10 mouse cellular contexts compared by ENCODE assay signal in the genomic region with DNA sequence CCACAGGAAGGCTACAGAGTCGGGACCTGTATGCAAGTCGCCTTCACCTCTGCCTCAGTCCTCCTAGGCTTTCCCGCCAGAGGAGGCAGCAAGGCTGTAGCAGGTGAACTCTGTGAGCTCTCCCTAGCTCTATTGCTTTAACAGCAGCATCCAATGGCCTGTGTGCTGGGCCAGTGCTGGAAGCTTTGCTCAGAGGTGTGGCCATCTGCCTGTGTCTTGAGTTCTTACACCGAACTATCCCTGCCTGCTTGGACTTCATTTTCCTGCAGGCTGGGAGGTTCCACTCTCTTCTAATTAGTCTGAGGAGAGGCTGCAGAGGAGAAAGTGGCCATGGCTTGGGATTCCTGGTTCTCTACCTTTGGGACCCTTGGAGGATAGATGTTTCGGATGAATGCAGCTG. TPM values are rescaled to one million over a fixed set of nuclear protein-coding genes. Genes with fewer than 3 reads are reported as not detected.
DNase-seq lines count a peak whose midpoint lies in the region; ATAC-seq and TF ChIP-seq lines count a peak whose summit lies in the region.
"Had no signal": no experiment of that assay in that cellular context is flagged by ENCODE, and none has a peak within 500 bp of the region (broad histone marks: within the 10 kb centered on the region; RNA-seq: fewer than 3 reads in every experiment).

No protein-coding gene starts in this region.

- no peak for ATAC-seq in intestine, embryonic 14.5 days (replicated peaks; ENCODE audit: low FRiP score, low TSS enrichment, low read depth)
- ATAC-seq in intestine, postnatal 0 days = no peak
- no peak for ATAC-seq in hindbrain, embryonic 11.5 days (ENCODE audit: low FRiP score)
- no peak for ATAC-seq in midbrain, embryonic 14.5 days (ENCODE audit: low FRiP score, low TSS enrichment)
- ATAC-seq in frontal cortex, adult (ENCODE audit: low TSS enrichment) = no peak

- 0 out of 2 replicates have a peak, but pooled peaks cover 8% of the 10 kb centered on the region for H3K36me3 ChIP-seq in intestine, embryonic 14.5 days (ENCODE audit: control insufficient read depth, insufficient read depth, low read length)
- H3K36me3 ChIP-seq in intestine, postnatal 0 days (ENCODE audit: control insufficient read depth, insufficient read depth) = no peaks in the 10 kb centered on the region
- no peaks in the 10 kb centered on the region for H3K36me3 ChIP-seq in hindbrain, embryonic 11.5 days (ENCODE audit: control insufficient read depth, insufficient read depth, low read length)
- peaks cover 16% of the 10 kb centered on the region for H3K36me3 ChIP-seq in midbrain, embryonic 14.5 days (ENCODE audit: control insufficient read depth, insufficient read depth, low read length)

- DNase-seq in intestine, embryonic 14.5 days (ENCODE audit: low spot score) = no peak
- DNase-seq in embryo, embryonic 11 days = peak; percentile 38
- no peak for DNase-seq in hindbrain, embryonic 11.5 days (ENCODE audit: low spot score)
- no peak for DNase-seq in midbrain, embryonic 14.5 days
- DNase-seq in lung, postnatal 25 days (ENCODE audit: low spot score) = no peak
- DNase-seq in cerebellum, adult 9-10 months = no peak
- DNase-seq: liver had no signal

- peaks cover 28% of the 10 kb centered on the region for H3K4me1 ChIP-seq in intestine, embryonic 14.5 days (replicated peaks; ENCODE audit: control insufficient read depth, insufficient read depth, low read length)
- no peaks in the 10 kb centered on the region for H3K4me1 ChIP-seq in intestine, postnatal 0 days (replicated peaks; ENCODE audit: control insufficient read depth, insufficient read depth, low read length)
- peaks cover 12% of the 10 kb centered on the region for H3K4me1 ChIP-seq in hindbrain, embryonic 11.5 days (replicated peaks; ENCODE audit: control insufficient read depth, insufficient read depth, low read length)
- H3K4me1 ChIP-seq in midbrain, embryonic 14.5 days (ENCODE audit: control insufficient read depth, insufficient read depth, low read length) = peaks cover 61% of the 10 kb centered on the region

- H3K27ac ChIP-seq in intestine, embryonic 14.5 days (ENCODE audit: low read depth) = 0 out of 2 replicates have a peak overlapping the region, but pooled peaks have one; percentile 69
- no peak overlapping the region for H3K27ac ChIP-seq in intestine, postnatal 0 days (ENCODE audit: low read depth, low read length)
- peak overlapping the region; percentile 94 for H3K27ac ChIP-seq in hindbrain, embryonic 11.5 days (ENCODE audit: low read depth, low read length)
- H3K27ac ChIP-seq in midbrain, embryonic 14.5 days (replicated peaks; ENCODE audit: low read depth, low read length) = peak overlapping the region; percentile 91

- no peaks in the 10 kb centered on the region for H3K27me3 ChIP-seq in intestine, embryonic 14.5 days (replicated peaks; ENCODE audit: control insufficient read depth, insufficient read depth, low read length)
- H3K27me3 ChIP-seq in intestine, postnatal 0 days (replicated peaks; ENCODE audit: control insufficient read depth, insufficient read depth, low read length) = no peaks in the 10 kb centered on the region
- H3K27me3 ChIP-seq in hindbrain, embryonic 11.5 days (ENCODE audit: control insufficient read depth, insufficient read depth, low read length) = no peaks in the 10 kb centered on the region
- no peaks in the 10 kb centered on the region for H3K27me3 ChIP-seq in midbrain, embryonic 14.5 days (ENCODE audit: control insufficient read depth, insufficient read depth, low read length)

- no peak overlapping the region for H3K9ac ChIP-seq in intestine, embryonic 14.5 days (ENCODE audit: low read length)
- no peak overlapping the region for H3K9ac ChIP-seq in intestine, postnatal 0 days (ENCODE audit: low read depth, low read length)
- H3K9ac ChIP-seq in hindbrain, embryonic 11.5 days (ENCODE audit: low read depth, low read length) = peak overlapping the region; percentile 12; the same call in 1 of the 2 replicates
- peak overlapping the region; percentile 6; the same call in 1 of the 2 replicates for H3K9ac ChIP-seq in midbrain, embryonic 14.5 days (replicated peaks; ENCODE audit: low read length)

- no peaks in the 10 kb centered on the region for H3K9me3 ChIP-seq in intestine, embryonic 14.5 days (ENCODE audit: control insufficient read depth, low read length)
- H3K9me3 ChIP-seq in intestine, postnatal 0 days (ENCODE audit: control insufficient read depth) = no peaks in the 10 kb centered on the region
- no peaks in the 10 kb centered on the region for H3K9me3 ChIP-seq in hindbrain, embryonic 11.5 days (ENCODE audit: control insufficient read depth, low read length)
- no peaks in the 10 kb centered on the region for H3K9me3 ChIP-seq in midbrain, embryonic 14.5 days (ENCODE audit: control insufficient read depth, low read length)

- H3K4me3 ChIP-seq in intestine, embryonic 14.5 days (ENCODE audit: low read depth, low read length) = no peak overlapping the region
- no peak overlapping the region for H3K4me3 ChIP-seq in intestine, postnatal 0 days (ENCODE audit: low read depth, low read length)
- H3K4me3 ChIP-seq in hindbrain, embryonic 11.5 days (ENCODE audit: low read depth, low read length) = no peak overlapping the region
- H3K4me3 ChIP-seq in midbrain, embryonic 14.5 days (replicated peaks; ENCODE audit: low read depth, low read length) = no peak overlapping the region

- no peak overlapping the region for H3K4me2 ChIP-seq in intestine, embryonic 14.5 days (ENCODE audit: low read length)
- H3K4me2 ChIP-seq in intestine, postnatal 0 days (replicated peaks; ENCODE audit: low read depth) = no peak overlapping the region
- peak overlapping the region; percentile 66 for H3K4me2 ChIP-seq in hindbrain, embryonic 11.5 days (replicated peaks; ENCODE audit: low read depth, low read length)
- H3K4me2 ChIP-seq in midbrain, embryonic 14.5 days (ENCODE audit: low read length) = peak overlapping the region; percentile 80

- 46% methylated on average over 5 of the region's 5 CpGs for WGBS in intestine, embryonic 14.5 days
- 57% methylated on average over 5 of the region's 5 CpGs for WGBS in intestine, postnatal 0 days
- WGBS in hindbrain, embryonic 11.5 days = 23% methylated on average over 5 of the region's 5 CpGs
- whole genome bisulfite sequencing in midbrain, embryonic 14.5 days = 11% methylated on average over 5 of the region's 5 CpGs

- TF ChIP-seq CTCF in intestine, postnatal 0 days (IDR thresholded peaks at IDR 0.05; ENCODE audit: low read depth) = no peak

RNA-seq across cellular contexts. Expression of a gene that starts 4.9 kb away (rescaled TPM):
- polyA plus RNA-seq in intestine, embryonic 14.5 days (2014; fragmentation: Nextera tagmentation; extraction: Ambion mirVana) = 13.5 and 14.9 TPM in 2 replicates
- 3.1 and 3.5 TPM in 2 replicates for polyA plus RNA-seq in intestine, postnatal 0 days (2015; fragmentation: Nextera tagmentation; extraction: Ambion mirVana)
- 21.2 and 23.8 TPM in 2 replicates for polyA plus RNA-seq in hindbrain, embryonic 11.5 days (2014; fragmentation: Nextera tagmentation; extraction: Ambion mirVana)
- polyA plus RNA-seq in midbrain, embryonic 14.5 days (2014; fragmentation: Nextera tagmentation; extraction: Ambion mirVana) = 44.2 and 47.9 TPM in 2 replicates

RNA-seq across cellular contexts. Expression of a gene that starts 6.0 kb away (rescaled TPM):
- 105 TPM in 2 replicates for polyA plus RNA-seq in intestine, embryonic 14.5 days (2014; fragmentation: Nextera tagmentation; extraction: Ambion mirVana)
- polyA plus RNA-seq in intestine, postnatal 0 days (2015; fragmentation: Nextera tagmentation; extraction: Ambion mirVana) = 50.2 and 50.4 TPM in 2 replicates
- polyA plus RNA-seq in hindbrain, embryonic 11.5 days (2014; fragmentation: Nextera tagmentation; extraction: Ambion mirVana) = 85.2 and 86.3 TPM in 2 replicates
- 76.3 and 90.7 TPM in 2 replicates for polyA plus RNA-seq in midbrain, embryonic 14.5 days (2014; fragmentation: Nextera tagmentation; extraction: Ambion mirVana)

RNA-seq across cellular contexts. Expression of a gene that starts 8.5 kb away (rescaled TPM):
- 3.4 TPM in 1 of 2 replicates, not detected in the other for polyA plus RNA-seq in intestine, embryonic 14.5 days (2014; fragmentation: Nextera tagmentation; extraction: Ambion mirVana)
- 3.5 TPM in 1 of 2 replicates, not detected in the other for polyA plus RNA-seq in intestine, postnatal 0 days (2015; fragmentation: Nextera tagmentation; extraction: Ambion mirVana)
- polyA plus RNA-seq in hindbrain, embryonic 11.5 days (2014; fragmentation: Nextera tagmentation; extraction: Ambion mirVana) = 5.1 and 8.8 TPM in 2 replicates
- 9.6 TPM in 1 of 2 replicates, not detected in the other for polyA plus RNA-seq in midbrain, embryonic 14.5 days (2014; fragmentation: Nextera tagmentation; extraction: Ambion mirVana)
- polyA plus RNA-seq: spleen, adult 2 months had no signal

RNA-seq across cellular contexts. Expression of a gene that starts 12.7 kb away (rescaled TPM):
- 1.5 and 2.2 TPM in 2 replicates for polyA plus RNA-seq in intestine, embryonic 14.5 days (2014; fragmentation: Nextera tagmentation; extraction: Ambion mirVana)
- 1.1 TPM in 2 replicates for polyA plus RNA-seq in intestine, postnatal 0 days (2015; fragmentation: Nextera tagmentation; extraction: Ambion mirVana)
- polyA plus RNA-seq in hindbrain, embryonic 11.5 days (2014; fragmentation: Nextera tagmentation; extraction: Ambion mirVana) = 2.6 and 2.7 TPM in 2 replicates
- 1.3 and 2.7 TPM in 2 replicates for polyA plus RNA-seq in midbrain, embryonic 14.5 days (2014; fragmentation: Nextera tagmentation; extraction: Ambion mirVana)

RNA-seq across cellular contexts. Expression of a gene that starts 41.7 kb away (rescaled TPM):
- 275 and 289 TPM in 2 replicates for polyA plus RNA-seq in intestine, embryonic 14.5 days (2014; fragmentation: Nextera tagmentation; extraction: Ambion mirVana)
- polyA plus RNA-seq in intestine, postnatal 0 days (2015; fragmentation: Nextera tagmentation; extraction: Ambion mirVana) = 109 and 115 TPM in 2 replicates
- 238 and 273 TPM in 2 replicates for polyA plus RNA-seq in hindbrain, embryonic 11.5 days (2014; fragmentation: Nextera tagmentation; extraction: Ambion mirVana)
- polyA plus RNA-seq in midbrain, embryonic 14.5 days (2014; fragmentation: Nextera tagmentation; extraction: Ambion mirVana) = 187 TPM in 2 replicates

Comparison
In these comparisons a context has a peak if more than half of its experiments do, and no peak if none do; other contexts are left out.
1. H3K4me2 ChIP-seq: peak in hindbrain, embryonic 11.5 days (single experiment) and midbrain, embryonic 14.5 days (single experiment); none in intestine, embryonic 14.5 days (single experiment) and intestine, postnatal 0 days (single experiment).
2. H3K9ac ChIP-seq: peak in hindbrain, embryonic 11.5 days (single experiment) and midbrain, embryonic 14.5 days (single experiment); none in intestine, embryonic 14.5 days (single experiment) and intestine, postnatal 0 days (single experiment).